Mouse (Mus musculus): Measurements from ENCODE around the gene Ppt1.

The Ppt1 gene

GRCm38 (mm10) chr4:122870027-122870426, 34.0 kb downstream of the Ppt1 start:
- DNase-seq (ENCODE audit: low spot score in 2 of 2): no peak

GRCm38 (mm10) chr4:122870741-122871140, 34.7 kb downstream of the Ppt1 start:
- no peak for DNase-seq (ENCODE audit: low spot score in 2 of 2)

- no peak for DNase-seq (ENCODE audit: low spot score in 2 of 2)
These were observed 35.2 kb downstream of the Ppt1 start for GRCm38 (mm10) chr4:122871269-122871668.

GRCm38 (mm10) chr4:122871989-122872388, 35.9 kb downstream of the Ppt1 start:
- DNase-seq (ENCODE audit: low spot score in 2 of 2): no peak

- no peak for DNase-seq (ENCODE audit: low spot score in 2 of 2)
These were observed 37.0 kb downstream of the Ppt1 start for GRCm38 (mm10) chr4:122873003-122873402.

GRCm38 (mm10) chr4:122873512-122873911, 37.5 kb downstream of the Ppt1 start:
- no peak for DNase-seq (ENCODE audit: low spot score in 2 of 2)

- no peak for DNase-seq (ENCODE audit: low spot score in 2 of 2)
These were observed 42.5 kb downstream of the Ppt1 start for GRCm38 (mm10) chr4:122878333-122879070.

- no peak for DNase-seq (ENCODE audit: low spot score in 2 of 2)
These were observed 46.5 kb downstream of the Ppt1 start for GRCm38 (mm10) chr4:122882544-122882943.

GRCm38 (mm10) chr4:122883294-122883693, 47.3 kb downstream of the Ppt1 start:
- no peak for DNase-seq (ENCODE audit: low spot score in 2 of 2)

GRCm38 (mm10) chr4:122884051-122884450, 48.0 kb downstream of the Ppt1 start:
- no peak for DNase-seq (ENCODE audit: low spot score in 2 of 2)

GRCm38 (mm10) chr4:122884481-122885340, 48.7 kb downstream of the Ppt1 start:
- DNase-seq (ENCODE audit: low spot score in 2 of 2): no peak

- peak; percentile 98 for DNase-seq (ENCODE audit: low spot score in 2 of 2)
These were observed 49.9 kb downstream of the Ppt1 start, which contains the start of gene Cap1 for GRCm38 (mm10) chr4:122885768-122886578. Gene Cap1 (minus strand): TSS chr4:122886056.

- DNase-seq (ENCODE audit: low spot score in 2 of 2): no peak
These were observed 50.7 kb downstream of the Ppt1 start for GRCm38 (mm10) chr4:122886579-122887254.

GRCm38 (mm10) chr4:122887336-122887735, 51.3 kb downstream of the Ppt1 start:
- no peak for DNase-seq (ENCODE audit: low spot score in 2 of 2)

- DNase-seq (ENCODE audit: low spot score in 2 of 2): peak; percentile 60 to 69
These were observed 54.9 kb downstream of the Ppt1 start for GRCm38 (mm10) chr4:122890881-122891481.

GRCm38 (mm10) chr4:122891597-122891996, 55.6 kb downstream of the Ppt1 start:
- DNase-seq (ENCODE audit: low spot score in 2 of 2): no peak

GRCm38 (mm10) chr4:122892157-122892556, 56.1 kb downstream of the Ppt1 start:
- DNase-seq (ENCODE audit: low spot score in 2 of 2): no peak

- DNase-seq (ENCODE audit: low spot score in 2 of 2): no peak
These were observed 61.7 kb downstream of the Ppt1 start for GRCm38 (mm10) chr4:122897750-122898149.

GRCm38 (mm10) chr4:122898313-122898712, 62.3 kb downstream of the Ppt1 start:
- DNase-seq (ENCODE audit: low spot score in 2 of 2): peak; percentile 61 to 71

- no peak for DNase-seq (ENCODE audit: low spot score in 2 of 2)
These were observed 66.1 kb downstream of the Ppt1 start for GRCm38 (mm10) chr4:122902156-122902555.

GRCm38 (mm10) chr4:122903709-122904108, 67.7 kb downstream of the Ppt1 start:
- no peak for DNase-seq (ENCODE audit: low spot score in 2 of 2)

All from frontal cortex, postnatal 14 days (tissue).